Mouse (Mus musculus) heart, adult 2 months (tissue): ENCODE results near the gene Lbhd1. TPM values are rescaled to one million over a fixed set of nuclear protein-coding genes. Genes with fewer than 3 reads are reported as not detected.
A peak's percentile ranks its signal among the peaks of the same experiment; 100 is the strongest.

ENCODE experiments used
- DNase-seq, 2 experiments: peaks; one replicate each; pipeline ENCODE4 v3.0.0; 2021
- H3K27ac ChIP-seq: fragments of 200-600 bp; 2 replicates; pipeline ENCODE4 v1.8.1; 2022
- H3K27me3 ChIP-seq: fragments of 200-500 bp; 2 replicates; pipeline ENCODE4 v1.6.1; 2012; ENCODE audit warnings: mild to moderate bottlenecking, low read length, inconsistent platforms, mixed read lengths; ENCODE audit not compliant: control insufficient read depth, insufficient read depth
- H3K36me3 ChIP-seq: fragments of 200-500 bp; 2 replicates; pipeline ENCODE4 v1.6.1; 2012; ENCODE audit warnings: low read length, inconsistent platforms; ENCODE audit not compliant: control insufficient read depth, insufficient read depth
- H3K4me1 ChIP-seq: fragments of 200-500 bp; 2 replicates; pipeline ENCODE4 v1.6.1; 2011; ENCODE audit warnings: low read length; ENCODE audit not compliant: control insufficient read depth, insufficient read depth
- H3K4me3 ChIP-seq: fragments of 200-600 bp; 2 replicates; pipeline ENCODE4 v1.8.1; 2022
- H3K79me2 ChIP-seq: fragments of 200-500 bp; replicated peaks from 2 replicates; pipeline ENCODE4 v1.6.1; 2012; ENCODE audit warnings: mild to moderate bottlenecking, inconsistent platforms, low read length, moderate library complexity, mixed read lengths; ENCODE audit not compliant: control insufficient read depth, insufficient read depth
- H3K9ac ChIP-seq: fragments of 200-500 bp; 2 replicates; pipeline ENCODE4 v1.6.1; 2012; ENCODE audit warnings: low read depth, mild to moderate bottlenecking, control low read depth, inconsistent platforms, low read length, mixed read lengths
- CTCF ChIP-seq: fragments of 200-600 bp; IDR thresholded peaks from 2 replicates; pipeline ENCODE4 v1.8.1; 2022; ENCODE audit warnings: antibody characterized with exemption, mild to moderate bottlenecking, moderate library complexity
- EP300 ChIP-seq: fragments of 200-500 bp; IDR thresholded peaks from 2 replicates; pipeline ENCODE4 v1.6.1; 2011; ENCODE audit warnings: low read depth, low read length, control low read depth; ENCODE audit not compliant: insufficient read depth
- POLR2A ChIP-seq: fragments of 200-500 bp; IDR thresholded peaks from 2 replicates; pipeline ENCODE4 v1.6.1; 2011; ENCODE audit warnings: mild to moderate bottlenecking, low read depth, low read length, control low read depth; ENCODE audit not compliant: insufficient read depth
- WGBS: fragments of 180-500 bp; shearing (Covaris S2); methylation state at CpG from one replicate; pipeline ENCODE4 v1.1.7; 2018; 5-methylcytosine and 5-hydroxymethylcytosine counted together
- intact Hi-C: fragments of 180-260 bp; cut with DNase I; formaldehyde crosslinking; loops from one replicate; pipeline ENCODE4 v1.15.1; 2025
- polyA plus RNA-seq: library from polyadenylated mRNA; depleted of rRNA; stranded (reverse); fragments of >200 nt; gene quantifications from 2 replicates; pipeline ENCODE4 v1.2.3, GENCODE M21; 2012
- total RNA-seq, 2 experiments: library from RNA; stranded (reverse); gene quantifications; 2 replicates each; pipeline ENCODE4 v1.2.3; 2021

Lbhd1 gene
- total and polyA plus RNA-seq, 3 experiments = 1.1 to 5.2 (median 4.2) TPM

DNA sequence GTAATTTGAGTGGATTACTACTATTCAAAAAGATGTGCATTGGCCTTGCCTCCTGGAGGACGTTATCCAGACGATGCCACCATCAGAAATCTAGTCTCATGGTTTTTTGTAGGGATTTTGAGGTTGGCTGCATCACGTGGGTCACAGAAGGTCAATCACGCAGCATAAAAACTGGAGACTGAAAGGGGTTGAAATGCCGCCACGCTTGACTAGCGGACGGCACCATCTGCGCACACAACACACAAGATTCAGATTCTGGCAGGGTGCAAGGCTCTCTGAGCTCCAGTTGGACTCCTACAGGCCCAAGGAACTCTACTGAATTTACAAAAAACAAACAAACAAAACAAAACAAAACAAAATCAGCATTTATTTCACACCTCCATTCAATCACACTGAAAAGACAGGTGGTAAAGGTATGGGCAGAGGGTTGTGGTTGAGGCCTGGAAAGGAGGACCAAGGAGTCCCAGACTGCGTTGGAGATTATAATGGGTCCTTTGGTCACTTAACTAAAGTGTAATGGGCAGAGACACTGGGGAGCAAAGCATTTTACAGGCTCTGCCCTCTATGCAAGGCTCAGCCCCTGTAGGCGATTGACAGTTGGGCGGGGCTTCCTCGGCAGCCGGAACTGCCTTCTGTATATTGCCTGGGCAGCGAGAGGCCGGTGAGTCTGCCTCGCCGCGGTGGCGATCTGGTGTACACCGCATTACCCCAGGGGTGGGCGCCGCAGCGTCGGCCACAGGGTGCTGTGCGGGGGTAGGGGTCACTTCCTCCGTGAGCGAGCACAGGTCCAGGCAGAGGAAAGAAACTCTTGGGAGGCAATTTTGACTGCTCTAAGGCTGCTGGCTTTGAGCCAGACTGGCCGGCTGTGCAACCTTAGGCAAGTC is 43.4 kb upstream of the Lbhd1 start:
- peak; percentile 81 to 85 for DNase-seq
- H3K4me1 ChIP-seq = peaks cover 7% of the 10 kb centered on the region; the same call in 1 of the 2 replicates
- WGBS = 30% methylated on average over 29 of the region's 29 CpGs
- H3K79me2 ChIP-seq = no peaks in the 10 kb centered on the region
- peak overlapping the region; percentile 53 for H3K4me3 ChIP-seq
- H3K36me3 ChIP-seq = no peaks in the 10 kb centered on the region
- intact Hi-C loops = no loop called here
- H3K27me3 ChIP-seq = no peaks in the 10 kb centered on the region
- H3K27ac ChIP-seq = peak overlapping the region; percentile 59
- TF ChIP-seq POLR2A (peak; percentile 72), EP300 (0 out of 2 replicates have a peak, but pooled peaks have one; percentile 6), CTCF (no peak)
- peak overlapping the region; percentile 69 for H3K9ac ChIP-seq

DNA sequence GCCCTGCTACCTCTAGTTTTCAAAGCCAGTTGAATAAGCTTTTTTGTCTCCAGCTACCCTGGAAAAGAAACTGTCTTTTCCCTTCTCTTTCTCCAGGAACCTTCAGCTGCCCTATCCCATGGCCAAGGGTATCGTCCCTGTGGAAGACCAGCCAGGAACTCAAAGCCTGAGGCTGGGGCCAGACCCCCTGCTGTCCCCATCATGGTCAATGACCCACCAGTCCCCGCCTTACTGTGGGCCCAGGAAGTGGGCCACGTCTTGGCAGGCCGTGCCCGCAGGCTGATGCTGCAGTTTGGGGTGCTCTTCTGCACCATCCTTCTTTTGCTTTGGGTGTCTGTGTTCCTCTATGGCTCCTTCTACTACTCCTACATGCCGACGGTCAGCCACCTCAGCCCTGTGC is 42.5 kb upstream of the Lbhd1 start:
- TF ChIP-seq POLR2A = no peak
- TF ChIP-seq EP300 = no peak
- TF ChIP-seq CTCF = no peak
- H3K4me3 ChIP-seq = peak overlapping the region; percentile 53
- peaks cover 7% of the 10 kb centered on the region; the same call in 1 of the 2 replicates for H3K4me1 ChIP-seq
- no peaks in the 10 kb centered on the region for H3K79me2 ChIP-seq
- DNase-seq = no peak
- peak overlapping the region; percentile 59; the same call in 1 of the 2 replicates for H3K27ac ChIP-seq
- no peaks in the 10 kb centered on the region for H3K27me3 ChIP-seq
- no peak overlapping the region for H3K9ac ChIP-seq
- 93% methylated on average over 7 of the region's 7 CpGs for WGBS
- intact Hi-C loops = no loop called here
- H3K36me3 ChIP-seq = no peaks in the 10 kb centered on the region

DNA sequence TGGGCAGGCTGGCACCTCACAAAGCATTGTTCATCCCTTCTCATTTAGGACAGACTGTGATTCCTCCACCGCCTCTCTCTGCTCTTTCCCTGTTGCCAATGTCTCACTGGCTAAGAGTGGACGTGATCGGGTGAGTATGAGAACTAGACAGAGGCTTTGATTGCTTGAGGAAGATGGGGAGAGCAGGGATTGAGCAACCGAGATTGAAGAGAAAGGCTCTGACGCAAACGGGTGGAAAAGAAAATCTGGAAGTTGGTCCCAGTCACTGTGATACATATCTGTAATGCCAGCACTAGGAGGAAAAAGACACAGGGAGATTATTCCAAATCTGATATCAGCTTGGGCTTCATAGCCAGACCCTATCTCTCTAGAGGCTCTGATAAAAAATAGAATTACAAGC is 40.6 kb upstream of the Lbhd1 start:
- H3K27ac ChIP-seq = no peak overlapping the region
- H3K27me3 ChIP-seq = no peaks in the 10 kb centered on the region
- H3K4me3 ChIP-seq = no peak overlapping the region
- TF ChIP-seq EP300 (no peak), POLR2A (no peak), CTCF (no peak)
- H3K4me1 ChIP-seq = peaks cover 7% of the 10 kb centered on the region; the same call in 1 of the 2 replicates
- 86% methylated on average over 6 of the region's 6 CpGs for WGBS
- DNase-seq = no peak
- no peaks in the 10 kb centered on the region for H3K79me2 ChIP-seq
- intact Hi-C loops = no loop called here
- H3K9ac ChIP-seq = no peak overlapping the region
- H3K36me3 ChIP-seq = no peaks in the 10 kb centered on the region

DNA sequence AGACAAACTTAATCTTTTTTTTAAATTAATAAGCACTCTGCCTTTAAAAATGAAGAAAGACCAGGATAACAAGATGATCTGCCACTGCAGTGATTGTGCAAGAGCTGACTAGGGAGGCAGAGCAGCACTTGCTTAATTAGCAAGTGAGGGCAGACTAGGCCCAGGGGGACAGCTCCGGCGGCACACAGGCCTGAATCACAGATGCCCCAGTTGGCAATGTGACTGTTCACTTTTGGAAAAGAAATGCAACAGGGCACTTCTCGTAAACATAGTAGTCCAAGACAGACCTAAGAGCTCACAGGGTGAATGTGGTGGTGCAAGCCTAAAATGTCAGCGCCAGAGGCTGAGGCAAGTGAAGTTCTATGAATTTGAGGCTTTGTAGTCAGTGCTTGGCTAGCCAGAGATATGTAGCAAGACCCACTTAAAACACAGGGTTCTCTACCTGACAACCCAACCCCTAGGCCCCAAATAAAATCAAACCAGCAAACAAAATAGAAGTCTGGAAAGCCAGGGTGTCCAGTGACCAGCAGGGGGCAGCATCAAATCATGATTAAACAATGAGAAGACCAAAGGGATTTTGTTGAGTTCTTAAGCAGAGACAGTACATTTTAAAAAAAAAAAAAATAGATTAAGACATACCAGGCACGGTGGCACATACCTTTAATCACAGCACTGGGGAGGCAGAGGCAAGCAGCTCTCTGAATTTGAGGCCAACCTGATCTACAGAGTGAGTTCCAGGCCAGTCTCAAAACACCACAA is 39.0 kb upstream of the Lbhd1 start:
- 64% methylated on average over 5 of the region's 5 CpGs for WGBS
- intact Hi-C loops = loop anchor here (2.0 kb wide), 1 partner anchor 266 kb away; no protein-coding TSS in a partner anchor
- no peak overlapping the region for H3K4me3 ChIP-seq
- H3K9ac ChIP-seq = no peak overlapping the region
- no peaks in the 10 kb centered on the region for H3K79me2 ChIP-seq
- H3K27me3 ChIP-seq = no peaks in the 10 kb centered on the region
- peaks cover 3% of the 10 kb centered on the region; the same call in 1 of the 2 replicates for H3K4me1 ChIP-seq
- peak; percentile 63 to 76 for DNase-seq
- H3K36me3 ChIP-seq = no peaks in the 10 kb centered on the region
- no peak overlapping the region for H3K27ac ChIP-seq
- peak; percentile 85 for TF ChIP-seq CTCF
- TF ChIP-seq POLR2A = no peak
- 0 out of 2 replicates have a peak, but pooled peaks have one; percentile 18 for TF ChIP-seq EP300

DNA sequence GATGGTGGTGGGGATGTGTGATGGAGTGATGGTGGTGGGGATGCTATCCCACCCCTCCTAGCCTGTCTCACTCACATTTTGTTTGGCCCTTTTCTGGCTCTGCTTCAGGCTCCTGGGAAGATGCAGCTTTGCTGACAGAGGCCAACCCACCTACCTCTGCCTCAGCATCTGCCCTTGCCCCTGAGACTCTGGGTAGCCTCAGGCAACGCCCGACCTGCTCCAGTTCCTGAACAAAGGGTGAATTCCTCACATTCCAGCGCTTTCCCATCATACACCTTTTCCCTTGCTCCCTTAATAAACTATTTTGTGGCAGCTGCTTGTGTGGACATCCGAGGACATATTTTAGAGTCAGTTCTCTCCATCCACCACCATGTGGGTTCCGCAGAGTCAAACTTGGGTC is 35.2 kb upstream of the Lbhd1 start:
- Histone ChIP-seq H3K79me2 (no peaks in the 10 kb centered on the region), H3K4me1 (peaks cover 4% of the 10 kb centered on the region; the same call in 1 of the 2 replicates), H3K36me3 (no peaks in the 10 kb centered on the region), H3K4me3 (no peak overlapping the region), H3K27me3 (no peaks in the 10 kb centered on the region), H3K9ac (no peak overlapping the region), H3K27ac (no peak overlapping the region)
- TF ChIP-seq EP300 = no peak
- TF ChIP-seq POLR2A = no peak
- no peak for TF ChIP-seq CTCF
- intact Hi-C loops = no loop called here
- DNase-seq = no peak
- 89% methylated on average over 5 of the region's 5 CpGs for WGBS
